Mouse (Mus musculus) gastrocnemius, postnatal 14 days (tissue): ENCODE measurements around the gene Polk. TPM values are rescaled to one million over a fixed set of nuclear protein-coding genes. Genes with fewer than 3 reads are reported as not detected.

ENCODE experiments used
- DNase-seq: peaks from one replicate; pipeline ENCODE4 v3.0.0; 2021; ENCODE audit warnings: mixed read lengths
- intact Hi-C: fragments of 180-260 bp; cut with DNase I; formaldehyde crosslinking; loops from one replicate; pipeline ENCODE4 v1.15.1; 2025; ENCODE audit warnings: low total_unique reads
- total RNA-seq, 2 experiments: library from RNA; stranded (reverse); gene quantifications; 2 replicates each; pipeline ENCODE4 v1.2.3; 2021

Gene Polk
- total RNA-seq, 2 experiments from 2014 or later, result 3.3 to 4.0 TPM

DNA sequence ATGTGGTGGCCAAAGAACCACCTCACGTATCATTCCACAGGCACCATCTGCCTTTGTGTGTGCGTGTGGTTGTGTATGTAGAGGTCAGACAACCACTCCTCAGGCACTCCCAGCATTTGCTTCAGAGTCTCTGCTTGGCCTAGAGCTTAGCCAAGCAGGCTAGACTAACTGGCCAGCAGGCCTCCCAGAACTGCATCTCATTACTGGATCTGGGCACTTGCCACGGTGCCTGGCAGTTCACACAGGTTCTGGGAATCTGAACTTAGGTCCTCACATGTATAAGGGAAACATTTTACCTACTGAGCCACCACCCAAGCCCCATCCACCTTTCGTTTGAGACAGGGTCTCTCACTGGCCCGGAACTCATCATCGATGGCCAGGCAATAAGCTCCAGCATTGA lies 10.2 kb downstream of the Polk start:
- DNase-seq, result no peak
- intact Hi-C loops, result no loop called here

DNA sequence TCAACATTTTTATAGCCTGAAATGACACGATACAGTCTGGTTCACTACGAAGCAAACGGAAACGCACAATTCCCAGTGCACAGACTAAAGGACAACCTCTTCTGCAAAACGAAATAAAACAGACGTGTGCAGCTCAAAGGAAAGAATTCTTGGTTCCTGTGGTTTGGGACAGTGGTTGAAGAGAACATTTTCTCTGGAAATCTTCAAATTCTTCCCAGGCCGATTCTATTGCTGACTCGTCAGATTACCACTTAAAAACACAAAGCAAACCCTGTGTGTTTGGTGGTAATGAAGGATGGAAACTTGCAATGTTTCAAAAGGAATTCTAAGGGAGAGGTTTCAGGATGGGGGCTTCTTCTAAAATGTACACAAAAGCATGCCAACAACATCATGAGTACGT lies 12.3 kb downstream of the Polk start:
- intact Hi-C loops, result no loop called here
- no peak for DNase-seq

DNA sequence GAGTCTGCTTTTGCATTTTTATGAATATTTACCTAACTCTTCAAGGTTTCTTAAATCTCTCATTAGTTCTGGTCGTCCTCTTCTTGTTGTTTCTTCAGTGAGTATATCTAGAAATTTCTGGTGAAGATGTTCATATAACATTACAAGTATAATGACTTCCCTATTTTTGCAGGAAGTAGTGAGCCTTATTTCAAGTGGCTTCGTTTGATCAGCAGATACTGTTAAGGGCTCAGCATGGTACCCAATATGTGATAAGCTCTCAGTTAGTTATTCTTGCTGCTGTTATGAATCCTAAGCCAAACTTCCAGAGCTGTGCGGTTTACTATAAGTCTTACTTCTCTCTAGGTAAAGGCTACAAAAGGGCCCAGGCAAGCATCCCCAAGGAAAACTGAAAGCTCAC lies 12.8 kb downstream of the Polk start:
- DNase-seq, result no peak
- intact Hi-C loops, result no loop called here

DNA sequence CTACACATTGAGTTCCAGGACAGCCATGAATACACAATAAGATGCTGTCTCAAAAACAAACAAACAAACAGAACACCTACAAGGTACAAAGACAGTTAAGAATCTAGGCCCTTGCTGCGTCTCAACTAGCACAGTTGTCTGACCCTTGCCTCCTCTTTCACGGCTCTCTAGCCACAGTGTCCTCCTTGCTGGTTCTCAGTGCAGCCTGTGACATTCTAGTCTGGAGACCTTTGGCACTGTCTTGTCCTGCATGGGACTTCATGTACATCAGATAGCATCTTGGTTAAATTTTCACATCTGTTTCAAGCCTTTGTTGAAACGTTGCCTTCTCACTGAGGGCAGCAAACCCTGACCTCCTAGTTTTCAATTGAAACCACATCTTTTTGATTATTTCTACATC lies 13.6 kb downstream of the Polk start:
- no peak for DNase-seq
- intact Hi-C loops, result no loop called here

DNA sequence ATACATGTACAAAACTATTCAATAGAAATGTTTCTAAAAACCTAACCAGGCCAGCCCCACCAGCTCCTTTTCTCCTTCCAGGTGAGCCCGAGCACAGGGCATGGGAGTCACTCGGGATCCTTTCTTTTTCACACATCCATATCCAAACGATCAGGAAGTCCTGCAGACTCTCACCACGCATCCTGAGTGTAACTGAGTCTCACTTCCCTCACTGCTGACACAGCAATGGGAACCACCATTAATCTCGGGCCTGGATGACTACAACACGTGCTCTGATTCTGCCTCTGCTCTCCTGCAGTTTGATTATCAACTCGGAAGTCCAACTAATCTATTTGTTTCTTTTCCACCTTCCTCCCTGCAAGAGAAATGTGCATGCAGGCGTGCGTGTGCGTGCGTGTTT lies 14.5 kb downstream of the Polk start:
- DNase-seq, result no peak
- intact Hi-C loops, result no loop called here

DNA sequence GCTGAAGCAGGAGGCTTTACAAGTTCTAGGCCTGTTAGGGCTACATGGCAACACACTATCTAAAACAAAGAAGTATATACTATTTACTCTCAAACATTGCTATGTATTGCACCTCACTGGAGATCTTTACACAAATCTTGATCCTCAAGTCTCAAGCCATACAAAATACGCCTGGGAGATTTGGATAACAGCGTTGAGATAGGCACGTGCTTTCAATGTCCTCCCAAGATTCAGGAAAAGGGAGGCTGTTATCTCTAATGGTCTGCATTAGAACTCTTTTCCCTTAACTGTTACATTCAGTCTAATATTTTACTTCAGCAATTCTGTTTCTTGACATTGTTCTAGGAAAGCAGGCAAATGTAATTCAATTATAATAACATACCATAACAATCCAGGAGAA lies 15.4 kb downstream of the Polk start:
- no peak for DNase-seq
- intact Hi-C loops, result no loop called here

DNA sequence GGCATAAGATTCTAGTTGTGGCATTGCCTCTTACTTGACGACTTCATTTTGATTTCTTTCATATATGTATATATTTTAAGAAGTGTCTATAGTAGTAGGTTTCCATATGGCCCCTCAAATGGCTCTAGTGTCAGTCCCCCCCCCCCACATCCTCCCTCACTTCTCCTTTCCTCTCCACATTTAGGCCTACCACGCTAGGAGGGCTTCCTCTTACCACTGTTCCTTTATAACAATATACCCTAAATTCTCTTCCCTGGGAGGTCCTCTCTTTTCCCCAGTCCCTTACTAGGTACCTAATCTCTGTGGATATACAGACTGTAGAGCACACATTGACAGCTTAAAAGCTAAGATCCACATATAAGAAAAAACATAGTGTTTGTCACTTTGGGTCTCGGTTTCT lies 21.1 kb downstream of the Polk start:
- intact Hi-C loops, result no loop called here
- DNase-seq, result no peak

DNA sequence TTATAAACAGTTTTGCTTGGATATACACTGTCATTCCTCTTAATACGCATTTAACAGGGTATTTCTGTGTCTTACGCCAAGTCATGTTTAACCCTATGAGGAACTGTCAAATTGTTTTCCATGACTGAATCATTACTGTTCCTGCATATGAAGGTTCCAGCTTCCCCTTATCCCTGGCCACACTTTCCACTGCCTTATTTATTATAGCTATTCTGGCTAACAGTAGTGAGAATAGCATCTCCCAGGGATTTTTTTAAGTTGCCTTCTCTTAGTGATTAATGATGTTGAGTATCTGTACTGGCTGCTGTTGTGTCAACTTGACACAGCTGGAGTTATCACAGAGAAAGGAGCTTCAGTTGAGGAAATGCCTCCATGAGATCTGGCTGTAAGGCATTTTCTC lies 25.0 kb downstream of the Polk start:
- intact Hi-C loops, result no loop called here
- no peak for DNase-seq

DNA sequence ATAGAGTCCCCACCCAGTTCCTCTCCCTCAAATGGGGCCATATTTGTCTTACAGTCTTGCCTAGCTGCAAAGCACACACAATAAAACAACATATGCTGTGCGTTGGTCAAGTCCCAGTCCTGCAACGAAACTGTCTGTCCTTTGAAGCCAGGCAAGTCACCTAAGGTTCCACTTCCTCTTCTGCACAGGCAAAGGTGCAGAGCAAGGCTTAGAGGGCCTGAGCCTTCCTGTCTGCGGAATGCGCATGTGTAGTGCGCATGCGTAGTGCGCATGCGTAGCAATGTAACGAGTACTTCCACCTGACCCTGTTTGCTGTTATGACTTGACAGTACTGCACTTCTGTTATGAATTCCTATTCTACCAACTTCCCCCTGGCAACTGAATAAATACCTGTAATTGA lies 26.1 kb downstream of the Polk start:
- DNase-seq, result no peak
- intact Hi-C loops, result no loop called here

DNA sequence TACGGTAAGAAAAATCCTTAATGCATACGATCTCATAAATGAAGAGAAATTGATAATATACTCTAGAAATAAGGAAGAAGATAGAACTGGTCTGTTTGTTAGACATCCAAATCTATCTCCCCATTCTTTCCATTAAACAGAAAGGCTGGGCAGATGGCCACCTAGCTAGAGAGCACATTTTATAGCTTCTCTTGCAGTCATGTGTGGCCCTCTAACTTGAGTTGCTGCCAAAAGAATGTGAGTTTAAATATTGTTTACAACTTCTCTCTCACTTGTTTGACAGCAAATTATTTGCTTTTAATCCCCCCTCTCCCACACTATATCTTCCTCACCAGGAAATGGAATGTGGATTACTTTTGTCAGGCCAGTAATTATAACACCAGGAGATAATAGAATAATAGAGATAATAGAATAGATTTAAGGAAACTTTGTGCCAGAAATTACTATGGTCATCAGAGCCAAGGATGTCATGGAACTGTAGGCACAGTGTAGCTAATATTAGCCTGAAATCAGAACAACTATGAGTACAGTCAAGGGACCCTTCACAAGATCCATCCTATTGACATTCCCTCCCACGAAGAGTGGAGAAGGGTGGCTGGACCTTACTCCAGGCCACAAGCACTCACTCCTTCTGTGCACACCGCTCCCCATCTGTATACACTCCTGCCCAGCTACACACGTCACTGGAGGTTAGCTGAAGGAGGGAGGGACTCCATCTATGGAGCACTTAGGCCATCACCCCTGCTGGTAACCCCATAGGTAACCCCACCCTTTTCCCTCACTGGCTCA lies 28.0 kb downstream of the Polk start:
- DNase-seq, result no peak
- intact Hi-C loops, result no loop called here

DNA sequence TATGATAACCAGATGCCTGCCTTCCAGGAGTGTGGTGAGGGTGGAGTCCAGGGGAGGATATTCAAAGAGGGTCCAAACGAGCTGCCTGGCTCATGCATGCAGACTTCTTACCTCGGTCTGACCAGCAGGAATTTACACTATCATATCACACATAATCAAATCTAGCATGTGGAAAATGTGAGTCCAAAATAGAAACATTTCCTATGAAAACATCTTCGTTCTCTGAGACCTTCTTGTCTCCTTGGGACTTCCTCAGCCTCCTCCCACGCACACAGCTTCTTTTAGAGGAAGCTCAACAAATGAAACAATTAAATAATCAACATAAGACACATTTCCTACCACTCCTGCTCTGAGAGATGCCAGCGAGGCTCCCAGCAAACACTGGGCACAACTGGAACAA lies 30.5 kb downstream of the Polk start:
- intact Hi-C loops, result no loop called here
- no peak for DNase-seq

DNA sequence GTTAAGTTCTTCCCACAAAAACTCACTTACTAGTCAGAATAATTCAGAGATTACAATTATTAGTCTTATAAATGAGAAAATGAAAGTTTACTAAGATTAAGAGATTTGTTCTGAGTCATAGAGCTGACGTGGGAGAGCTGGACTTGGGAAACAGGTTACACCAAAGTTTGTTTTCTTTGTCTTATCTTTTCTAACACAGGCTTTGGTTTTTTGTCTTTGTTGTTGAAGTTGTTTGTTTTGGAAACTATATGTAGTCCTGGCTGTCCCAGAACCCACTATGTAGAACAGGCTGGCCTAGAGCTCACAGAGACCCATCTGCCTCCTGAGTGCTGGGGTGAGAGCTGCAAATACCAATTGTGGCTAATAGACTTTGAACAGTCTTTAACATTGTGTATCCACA lies 31.1 kb downstream of the Polk start:
- intact Hi-C loops, result no loop called here
- no peak for DNase-seq

DNA sequence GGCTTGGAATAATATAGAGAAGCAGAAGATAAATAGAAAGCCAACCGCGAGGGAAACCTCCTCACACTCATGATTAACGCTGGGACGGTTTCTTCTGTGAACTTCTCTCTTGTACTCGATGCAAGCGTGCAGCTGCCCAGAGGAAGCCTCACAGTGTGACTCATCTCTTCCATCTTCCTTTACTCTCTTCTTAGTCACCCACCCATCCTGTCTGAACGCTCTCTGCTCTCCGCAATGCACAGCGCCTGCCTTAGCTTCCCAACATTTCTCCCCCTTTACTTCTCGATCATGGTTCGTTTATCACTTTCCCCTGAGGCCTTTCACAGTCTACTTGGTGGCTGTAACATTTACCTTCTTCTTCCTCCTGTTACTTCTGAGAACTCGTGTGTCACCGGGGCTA lies 31.7 kb downstream of the Polk start:
- intact Hi-C loops, result no loop called here
- DNase-seq, result peak; percentile 16

DNA sequence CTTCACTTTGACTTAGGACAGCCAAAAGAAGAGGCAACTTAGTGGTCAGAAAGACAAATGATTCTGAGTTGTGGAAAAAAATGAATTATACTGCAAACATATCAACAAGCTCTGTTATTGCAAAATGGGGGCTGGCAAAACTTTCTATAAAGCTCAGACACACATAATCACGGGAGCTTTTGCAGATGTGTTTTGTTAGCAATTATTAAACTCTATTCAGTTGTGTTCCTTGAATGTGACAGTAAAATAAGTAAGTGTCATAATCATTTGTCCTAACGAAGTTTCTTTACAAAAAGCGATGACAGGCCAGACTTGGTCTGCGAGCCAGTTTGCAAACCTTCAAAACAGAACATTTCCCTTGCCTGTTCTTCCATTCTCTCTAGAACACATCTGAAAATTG lies 34.8 kb downstream of the Polk start:
- DNase-seq, result no peak
- intact Hi-C loops, result no loop called here

DNA sequence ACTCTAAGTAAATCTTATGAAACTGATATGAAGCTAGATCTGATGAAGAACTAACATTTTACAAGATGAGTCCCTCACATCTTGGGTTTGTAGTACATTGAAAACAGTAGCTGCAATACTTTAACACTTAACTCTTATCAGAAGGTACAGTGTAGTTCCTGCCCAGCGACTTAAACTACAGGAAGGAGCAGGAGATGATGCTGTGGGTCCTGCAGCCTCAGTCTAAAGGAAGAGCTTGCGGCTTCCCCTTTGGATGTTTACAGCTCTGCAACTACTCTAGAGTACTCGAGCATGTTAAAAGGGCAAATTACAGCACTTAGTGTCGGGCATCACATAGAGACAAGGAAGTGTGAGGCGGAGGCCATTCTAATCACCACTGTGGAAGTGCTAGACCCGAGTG lies 36.1 kb downstream of the Polk start:
- intact Hi-C loops, result no loop called here
- DNase-seq, result no peak

DNA sequence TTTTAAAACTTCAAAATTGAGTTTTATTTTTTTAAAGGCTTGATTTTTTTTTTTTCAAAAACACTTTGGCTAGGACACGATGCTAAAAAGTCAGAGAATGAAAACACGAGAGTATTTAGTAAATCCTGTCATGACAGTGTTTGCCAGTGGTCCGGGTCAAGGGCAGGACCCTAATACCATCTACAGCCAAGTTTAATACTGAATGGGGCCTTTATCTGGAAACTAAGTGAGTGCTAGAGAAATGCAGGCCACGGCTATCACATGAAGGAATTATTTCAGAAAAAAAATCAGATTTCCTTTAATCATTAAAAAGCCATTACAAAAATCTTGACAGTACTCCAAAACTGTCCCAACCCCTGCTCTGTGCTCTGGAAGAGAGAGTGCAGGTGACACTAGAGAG lies 36.7 kb downstream of the Polk start:
- intact Hi-C loops, result no loop called here
- DNase-seq, result no peak

DNA sequence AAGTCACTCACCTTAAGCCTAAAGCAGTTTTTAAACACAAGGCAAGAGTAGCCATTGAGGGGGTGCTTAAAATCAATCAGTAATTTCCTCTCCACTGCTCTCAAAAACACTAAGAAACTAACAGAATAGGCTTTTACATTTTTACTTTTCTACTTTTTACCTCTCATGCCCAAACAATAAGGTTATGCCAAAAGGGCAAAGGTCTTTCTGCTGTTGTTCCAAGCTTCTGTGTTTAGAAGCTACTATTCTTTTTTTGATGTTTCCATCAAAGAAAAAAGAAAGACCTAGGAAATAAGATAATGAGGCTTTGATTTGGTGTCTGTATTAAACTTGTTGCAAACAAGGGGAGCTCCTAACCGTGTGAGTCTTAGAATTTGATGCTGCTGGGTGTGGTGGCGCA lies 42.5 kb downstream of the Polk start:
- intact Hi-C loops, result no loop called here
- DNase-seq, result no peak

DNA sequence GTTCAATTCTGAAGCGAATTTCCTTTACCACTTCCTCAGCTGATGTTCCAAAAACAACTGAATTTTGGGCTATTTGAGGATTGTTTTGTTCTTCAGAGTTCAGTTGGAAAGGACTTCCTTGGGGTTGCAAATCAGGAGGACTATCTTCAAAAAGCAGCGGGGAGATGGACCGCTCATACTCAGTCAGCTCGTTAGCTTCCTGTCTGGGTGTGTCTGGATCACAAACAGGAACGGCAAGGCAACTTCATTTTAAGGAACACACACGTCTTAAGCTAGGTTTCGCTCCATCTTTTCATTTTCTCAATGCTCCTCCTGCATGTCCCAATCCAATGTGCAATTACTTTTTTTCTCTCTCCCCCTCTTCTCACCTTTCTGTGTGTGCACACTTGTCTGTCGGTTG lies 45.7 kb downstream of the Polk start:
- DNase-seq, result no peak
- intact Hi-C loops, result no loop called here

DNA sequence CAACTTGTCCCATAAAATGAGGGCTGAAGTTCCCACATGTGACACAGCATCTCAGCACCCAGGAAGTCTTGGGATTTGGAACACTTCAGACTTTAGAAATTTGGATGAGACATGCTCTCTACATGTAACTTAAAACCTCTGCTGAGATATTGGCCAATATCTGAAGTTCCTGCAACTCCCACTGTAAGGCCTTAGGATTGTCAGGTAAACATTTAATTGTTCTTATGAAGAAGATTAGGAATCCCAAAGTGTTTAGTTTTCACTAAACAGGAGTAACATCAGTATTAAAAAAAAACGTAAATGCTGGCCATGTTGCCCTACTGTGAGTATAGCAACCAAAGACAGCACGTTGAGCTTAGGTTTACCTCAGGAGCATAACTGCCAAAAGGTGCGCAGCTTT lies 51.9 kb downstream of the Polk start, which contains the start of gene Gm17622:
Gene Gm17622, plus strand, starts transcription at position 301 of the 400 bp plus-strand sequence.
- intact Hi-C loops, result no loop called here
- no peak for DNase-seq

DNA sequence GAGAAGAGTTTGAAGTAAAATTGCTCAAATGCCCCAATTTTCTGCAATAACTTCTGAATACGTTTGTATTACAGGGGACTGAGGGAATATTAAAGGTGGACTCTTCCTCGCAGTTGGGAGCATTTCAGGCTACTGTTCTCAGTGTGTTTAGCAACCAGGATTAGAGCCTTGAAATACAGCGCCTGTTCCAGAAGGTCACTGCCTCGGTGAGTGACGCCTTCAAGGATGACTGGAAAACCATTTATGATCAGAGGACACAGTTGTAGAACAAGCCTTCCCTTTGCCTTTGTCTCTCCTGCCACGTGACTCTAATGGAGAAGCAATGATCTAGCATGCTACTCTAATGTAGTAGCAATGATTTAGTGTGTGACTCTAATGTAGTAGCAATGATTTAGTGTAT lies 54.4 kb downstream of the Polk start:
- intact Hi-C loops, result no loop called here
- no peak for DNase-seq

DNA sequence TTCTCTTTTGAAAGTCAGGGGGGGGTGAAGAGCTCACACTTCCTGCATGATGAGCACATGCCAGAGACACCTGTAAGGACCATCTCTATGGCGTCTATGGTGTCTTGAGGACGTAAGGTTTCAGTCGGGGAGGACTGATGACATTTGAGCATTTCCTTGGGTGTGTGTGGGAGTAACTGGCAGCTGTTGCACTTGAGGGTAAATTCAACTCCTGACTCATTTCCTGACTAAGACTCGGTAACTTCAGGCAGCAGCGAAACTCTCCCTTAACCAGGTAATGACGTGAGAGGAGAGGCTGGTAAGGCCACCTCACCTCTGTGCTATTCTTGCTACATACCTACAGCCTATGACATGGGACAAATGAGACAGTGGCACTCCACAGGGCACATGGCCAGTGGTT lies 55.1 kb downstream of the Polk start:
- intact Hi-C loops, result no loop called here
- DNase-seq, result no peak

DNA sequence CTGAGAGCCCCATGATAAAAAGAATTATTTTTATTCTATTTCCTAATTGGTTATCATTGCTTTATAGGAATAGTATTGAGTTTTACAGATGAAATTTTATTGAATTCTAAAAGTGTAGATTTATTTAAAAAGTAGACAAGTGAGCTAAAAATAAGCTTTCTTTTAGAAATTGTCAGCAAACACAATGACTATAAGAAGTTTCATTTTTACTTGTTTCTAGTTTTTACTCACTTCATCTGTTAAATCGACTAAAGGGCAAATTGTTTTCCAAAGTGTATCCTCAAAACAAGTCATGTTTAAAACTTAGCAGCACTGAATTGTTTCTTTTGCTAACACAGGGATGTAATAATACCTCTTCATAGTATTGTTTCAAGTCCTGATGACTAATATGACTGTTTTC lies 63.4 kb downstream of the Polk start:
- intact Hi-C loops, result no loop called here
- DNase-seq, result no peak
